Mouse (Mus musculus) v-Abl transformed pro-B cells (cell line): ENCODE measurements around the gene Tube1.
"Not testable (repeated sequence)": the region's sequence is repeated elsewhere in the genome, so short reads cannot be mapped to it uniquely, and the experiment has no call there.

Experiments
- in situ Hi-C, 2 experiments: fragments of 400-800 bp; cut with MboI; formaldehyde crosslinking; loops; one replicate each; pipeline ENCODE4 v1.15.1; 2025; ENCODE audit not compliant: unreplicated experiment in 2 of 2

Gene Tube1

DNA sequence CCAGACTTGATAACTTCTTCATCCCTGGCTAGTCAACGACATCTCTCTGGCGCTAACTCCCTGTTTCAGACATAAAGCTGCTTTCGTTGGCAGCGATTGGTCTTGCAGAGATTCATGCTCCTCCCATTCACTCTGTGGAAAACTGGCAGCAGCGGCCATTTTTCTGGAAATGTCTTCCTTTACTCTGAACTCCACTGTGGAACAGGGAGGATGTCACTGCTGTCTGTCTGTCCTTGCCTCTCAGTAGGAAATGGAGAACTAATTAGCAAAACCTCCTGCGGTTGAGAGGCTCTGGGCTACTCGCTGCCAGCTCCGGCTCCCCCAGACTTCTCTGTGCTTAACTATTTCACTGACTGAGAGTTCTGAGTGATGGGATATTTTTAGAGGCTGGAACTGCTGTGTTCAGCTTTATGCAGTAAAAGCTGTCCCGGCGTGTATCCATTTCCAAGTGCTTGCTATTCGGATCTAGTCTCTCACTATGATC is 31.9 kb downstream of the Tube1 start:
- in situ Hi-C loops = loop anchor here (5.0 to 25.0 kb wide), 4 partner anchors 647 to 1372 kb away; no protein-coding TSS in a partner anchor

DNA sequence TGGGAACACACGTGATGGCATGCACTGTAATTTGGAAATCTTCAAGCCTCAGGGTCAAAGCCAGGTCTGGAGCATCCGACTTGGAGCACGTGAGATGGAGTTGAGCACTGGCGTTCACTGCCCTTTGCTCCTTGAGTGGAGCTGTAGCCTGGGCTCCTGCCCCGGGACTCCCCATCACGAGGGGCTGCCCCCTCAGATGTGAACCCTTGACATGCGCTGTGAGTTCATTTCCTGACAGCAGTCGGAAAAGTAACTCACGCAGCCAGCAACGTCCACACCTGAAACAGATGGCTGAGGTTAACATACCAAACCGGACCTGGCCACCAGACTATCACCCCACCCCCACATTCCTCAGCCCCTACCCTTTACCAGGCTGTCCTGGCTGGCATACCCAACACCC is 33.8 kb downstream of the Tube1 start:
- in situ Hi-C loops = loop anchor here (5.0 to 25.0 kb wide), 4 partner anchors 645 to 1370 kb away; no protein-coding TSS in a partner anchor

DNA sequence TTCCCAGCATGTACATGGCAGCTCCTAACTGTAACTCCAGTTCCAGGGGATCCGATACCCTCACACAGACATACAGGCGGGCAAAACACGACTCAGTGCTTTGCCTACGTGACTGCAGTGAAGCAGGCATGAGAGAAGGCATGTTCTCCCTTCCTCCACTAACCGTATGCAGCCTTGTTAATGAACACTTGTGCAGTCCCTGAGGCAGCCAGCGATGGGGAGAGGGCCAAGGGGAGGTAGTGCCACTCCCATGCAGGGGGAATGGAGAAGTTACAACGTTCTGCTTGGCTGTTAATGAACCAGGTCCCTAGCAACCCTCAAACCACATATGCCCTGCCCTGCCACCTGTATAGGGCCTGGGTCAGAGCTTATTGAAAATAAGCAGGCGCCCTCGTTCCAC is 35.9 kb downstream of the Tube1 start:
- in situ Hi-C loops = loop anchor here (5.0 to 25.0 kb wide), 9 partner anchors 68 to 1368 kb away; partner anchors contain the start of genes Fyn (in 1 of the 2) and Traf3ip2 (in 1 of the 2)

DNA sequence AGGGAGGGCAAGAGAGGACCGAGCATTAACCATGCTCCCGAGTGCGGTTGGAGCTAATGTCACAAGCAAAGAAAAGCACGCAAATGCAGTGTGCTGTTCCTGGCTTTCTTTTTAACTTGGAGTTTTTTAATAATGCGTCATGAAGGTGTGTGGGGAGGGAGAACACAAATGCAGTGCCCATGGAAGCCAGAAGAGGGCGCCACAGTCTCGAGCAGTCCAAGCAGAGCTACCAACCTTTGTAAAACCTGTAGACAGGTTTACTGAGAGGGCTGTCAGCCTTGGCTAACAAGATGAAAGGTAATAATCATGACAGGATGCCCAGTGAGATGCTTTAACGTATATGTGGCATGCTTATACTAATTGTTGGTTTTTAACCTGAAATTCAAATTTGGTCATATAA is 36.4 kb downstream of the Tube1 start:
- in situ Hi-C loops = loop anchor here (5.0 to 25.0 kb wide), 8 partner anchors 67 to 1367 kb away; partner anchors contain the start of genes Fyn (in 1 of the 2) and Traf3ip2 (in 1 of the 2)

DNA sequence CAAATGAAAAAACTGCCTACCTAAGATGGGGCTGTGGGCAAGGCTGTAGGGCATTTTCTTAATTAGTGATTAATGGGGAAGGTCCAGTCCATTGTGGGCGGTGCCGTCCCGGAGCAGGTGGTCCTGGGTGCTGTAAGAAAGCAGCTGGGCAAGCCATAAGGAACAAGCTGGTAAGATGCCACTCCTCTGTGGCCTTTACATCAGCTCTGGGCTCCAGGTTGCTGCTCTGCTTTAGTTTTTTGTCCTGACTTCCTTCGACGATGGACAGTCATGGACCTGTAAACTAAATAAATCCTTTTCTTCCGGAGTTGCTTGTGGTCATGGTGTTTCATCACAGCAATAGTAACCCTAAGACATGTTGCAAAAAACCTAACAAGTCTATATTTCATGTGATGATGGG is 36.9 kb downstream of the Tube1 start:
- in situ Hi-C loops = loop anchor here (5.0 to 25.0 kb wide), 8 partner anchors 67 to 1367 kb away; partner anchors contain the start of genes Fyn (in 1 of the 2) and Traf3ip2 (in 1 of the 2)

DNA sequence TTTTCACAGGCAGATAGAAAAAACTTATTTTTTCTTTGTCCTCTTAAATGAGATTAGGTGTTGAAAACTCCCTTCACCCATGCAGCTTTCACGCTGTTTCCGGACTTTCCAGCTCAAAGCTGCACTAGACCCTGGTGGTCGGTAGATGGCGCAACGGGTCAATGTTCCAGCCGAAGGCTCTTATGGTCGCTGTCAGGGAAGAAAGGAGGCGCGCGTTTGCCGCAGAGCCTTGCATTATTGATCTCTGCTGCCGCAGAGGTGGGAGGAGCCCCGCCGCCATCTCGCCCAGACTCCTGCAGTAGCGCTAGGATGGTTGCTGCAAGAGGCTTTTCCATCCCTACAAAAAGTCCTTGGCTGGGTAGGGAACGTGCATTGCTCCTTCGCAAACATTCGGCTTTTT is 37.4 kb downstream of the Tube1 start:
- in situ Hi-C loops = loop anchor here (5.0 to 25.0 kb wide), 8 partner anchors 66 to 1366 kb away; partner anchors contain the start of genes Fyn (in 1 of the 2) and Traf3ip2 (in 1 of the 2)

DNA sequence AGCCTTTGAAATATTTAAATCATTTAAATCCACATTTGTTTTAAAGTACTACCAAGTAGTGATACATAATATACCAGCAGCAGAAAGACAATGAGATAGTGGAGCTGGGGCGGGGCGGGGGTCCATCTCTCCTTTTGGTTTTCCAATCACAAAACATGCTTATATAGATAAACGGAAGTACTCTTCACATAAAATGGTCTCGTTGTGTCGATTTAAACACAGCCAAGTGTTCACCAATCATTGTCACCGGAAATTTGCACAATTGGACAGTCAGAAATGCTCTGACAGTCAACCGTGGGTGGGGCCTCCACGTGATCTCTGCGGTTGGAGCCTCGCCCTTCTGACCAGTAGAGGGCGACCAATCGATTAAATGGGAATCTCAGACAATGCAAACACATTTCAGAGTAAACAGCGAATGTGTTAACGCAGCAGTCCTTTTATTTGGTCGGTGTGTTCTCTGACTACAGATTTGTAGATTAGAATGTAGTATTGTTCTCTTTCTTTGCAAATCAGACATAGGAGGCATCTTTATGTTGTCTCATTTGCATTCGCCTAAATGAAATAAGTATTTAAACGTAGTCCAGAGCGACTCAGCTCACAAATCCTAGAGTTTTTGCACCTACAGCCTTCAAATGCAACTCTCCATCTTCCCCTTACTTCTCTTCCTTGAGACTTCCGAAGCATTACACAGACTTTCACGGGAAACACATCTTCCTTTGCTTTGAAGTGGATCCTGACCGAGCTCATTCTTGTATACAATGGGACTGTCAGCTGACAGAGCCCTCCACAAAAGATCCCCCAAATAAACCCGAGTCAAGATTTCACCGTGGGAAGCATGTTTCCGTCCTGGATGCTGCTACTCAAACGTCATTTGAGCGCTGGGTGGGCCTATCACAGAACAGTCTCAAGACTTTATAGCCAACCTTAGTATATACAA is 38.1 kb downstream of the Tube1 start:
- in situ Hi-C loops = loop anchor here (5.0 to 25.0 kb wide), 8 partner anchors 65 to 1365 kb away; partner anchors contain the start of genes Fyn (in 1 of the 2) and Traf3ip2 (in 1 of the 2)

DNA sequence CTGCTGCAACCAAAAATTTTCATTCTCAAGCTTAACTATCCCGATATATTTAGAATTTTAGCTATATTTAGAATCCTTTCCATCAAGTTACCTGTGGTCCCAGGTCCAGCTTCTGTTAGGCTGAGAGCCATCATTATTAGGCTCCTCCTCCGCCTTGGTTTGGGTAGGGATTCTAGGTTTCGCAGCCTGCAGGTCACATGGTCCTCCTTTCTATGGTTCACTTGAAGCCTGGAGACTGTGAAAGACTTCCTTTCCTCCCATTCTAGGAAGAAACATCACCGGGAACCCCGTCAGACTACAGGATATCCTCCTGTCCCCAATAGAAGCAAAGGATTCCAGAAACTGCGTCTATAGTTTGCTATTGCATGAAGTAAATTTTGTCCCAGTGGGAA is 38.8 kb downstream of the Tube1 start:
- in situ Hi-C loops = loop anchor here (5.0 to 25.0 kb wide), 8 partner anchors 65 to 1365 kb away; partner anchors contain the start of genes Fyn (in 1 of the 2) and Traf3ip2 (in 1 of the 2)

DNA sequence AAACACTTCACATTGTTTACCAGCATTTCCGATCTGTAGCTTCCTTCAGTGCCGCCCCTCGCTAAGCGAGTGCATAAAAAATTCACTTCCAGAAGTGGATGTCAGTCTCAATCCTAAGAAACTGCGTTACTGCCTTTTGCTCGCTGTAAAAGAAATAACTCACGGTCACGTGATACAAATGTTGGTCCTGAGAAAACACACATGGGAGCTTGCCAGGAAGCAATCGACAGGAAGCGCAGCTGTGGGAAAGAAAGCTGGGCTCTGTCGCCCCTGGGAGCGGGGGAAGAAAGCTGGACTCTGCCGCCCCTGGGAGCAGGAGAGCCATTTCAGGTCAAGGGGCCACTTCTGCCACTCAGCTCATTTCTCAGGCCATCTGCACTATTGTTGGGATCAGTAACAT is 39.3 kb downstream of the Tube1 start:
- in situ Hi-C loops = loop anchor here (5.0 to 25.0 kb wide), 8 partner anchors 64 to 1364 kb away; partner anchors contain the start of genes Fyn (in 1 of the 2) and Traf3ip2 (in 1 of the 2)

DNA sequence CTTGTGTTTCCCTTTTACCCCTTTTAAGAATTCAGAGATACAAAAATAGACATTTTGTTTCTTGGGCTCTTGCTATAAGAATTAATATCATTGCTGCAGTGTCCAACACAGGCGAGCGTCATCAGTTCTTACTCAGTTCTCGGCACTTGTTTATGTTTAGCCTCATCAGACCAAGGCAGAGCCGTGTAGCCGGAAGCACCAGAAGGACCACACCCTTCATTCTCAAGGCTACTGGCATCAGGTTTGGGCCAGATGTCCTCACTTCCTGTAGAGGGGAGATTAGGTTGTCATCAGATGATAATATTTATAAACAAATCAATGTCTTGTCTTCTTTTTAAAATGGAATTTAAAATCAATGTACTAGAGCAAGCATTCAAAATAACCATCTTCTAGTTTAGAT is 43.2 kb downstream of the Tube1 start:
- in situ Hi-C loops = loop anchor here (10.0 kb wide), 2 partner anchors 188 to 438 kb away; partner anchors contain the start of genes Fyn (in 1 of the 2) and Traf3ip2 (in 1 of the 2)

DNA sequence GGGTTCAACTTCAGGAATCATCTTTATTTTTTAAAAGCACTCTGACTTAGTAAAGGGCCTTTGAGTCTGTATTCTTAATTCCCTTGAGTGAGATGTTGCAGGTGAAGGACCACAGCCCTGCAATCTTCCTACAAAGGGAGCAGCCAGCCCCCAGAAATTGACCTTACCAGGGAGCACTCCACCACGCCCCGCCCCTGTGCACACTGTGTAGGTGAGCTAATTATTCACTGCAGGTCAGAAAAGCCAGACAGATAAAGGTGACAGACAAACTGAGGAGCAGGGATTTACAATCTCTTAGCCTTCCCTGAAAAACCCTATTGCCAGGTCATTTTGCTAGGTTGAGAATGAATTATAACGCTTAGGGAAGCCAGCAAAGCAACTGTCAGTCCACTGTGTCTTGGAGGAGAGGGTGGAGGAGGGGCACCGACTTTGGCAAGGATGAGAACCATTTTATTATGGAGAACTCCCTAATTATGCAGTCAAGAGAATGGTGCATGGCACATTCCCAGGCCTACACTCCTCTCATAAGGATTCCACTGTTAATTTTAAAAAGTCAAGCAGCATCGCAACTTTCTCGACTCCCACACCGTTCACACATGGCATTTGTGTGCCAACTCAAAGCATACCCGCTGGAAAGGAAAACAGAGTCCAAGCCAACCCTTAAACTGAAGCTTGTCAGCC is 51.2 kb downstream of the Tube1 start:
- in situ Hi-C loops = no loop called here

DNA sequence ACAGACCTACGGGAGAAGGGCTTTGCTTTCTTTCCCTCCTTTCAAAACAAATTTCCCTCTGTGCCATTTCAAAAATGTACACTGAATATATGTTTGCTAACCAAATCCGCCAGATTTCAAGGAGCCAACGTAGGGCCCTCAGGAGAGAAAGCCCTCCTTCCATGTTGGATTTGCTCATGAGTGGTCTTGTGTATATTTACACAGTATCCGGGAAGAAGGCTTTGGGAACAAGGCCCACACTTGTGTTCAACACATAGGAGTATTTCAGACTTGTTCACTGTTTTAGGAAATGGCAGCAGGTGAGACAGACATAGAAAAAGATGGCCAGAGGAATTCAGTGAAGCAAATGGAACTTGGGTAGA is 51.8 kb downstream of the Tube1 start:
- in situ Hi-C loops = no loop called here

DNA sequence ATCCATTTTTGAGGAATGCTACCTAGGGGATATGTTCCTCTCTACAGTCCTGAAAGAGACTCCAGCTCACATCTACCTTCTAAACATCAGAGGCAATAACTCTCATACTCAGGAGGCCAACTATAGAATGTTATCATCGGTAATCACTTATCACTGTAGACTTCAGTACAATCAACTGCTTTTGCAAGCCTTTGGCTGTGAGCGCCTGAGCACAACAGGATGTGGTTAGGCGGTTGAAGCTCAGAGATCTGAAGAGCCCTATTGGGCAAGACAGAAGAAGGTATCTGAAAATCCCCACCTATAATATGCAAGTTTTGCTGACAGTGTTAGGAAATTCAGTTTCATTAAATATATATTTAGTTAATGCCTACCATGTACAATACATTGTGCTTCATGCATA is 58.9 kb downstream of the Tube1 start:
- in situ Hi-C loops = no loop called here

DNA sequence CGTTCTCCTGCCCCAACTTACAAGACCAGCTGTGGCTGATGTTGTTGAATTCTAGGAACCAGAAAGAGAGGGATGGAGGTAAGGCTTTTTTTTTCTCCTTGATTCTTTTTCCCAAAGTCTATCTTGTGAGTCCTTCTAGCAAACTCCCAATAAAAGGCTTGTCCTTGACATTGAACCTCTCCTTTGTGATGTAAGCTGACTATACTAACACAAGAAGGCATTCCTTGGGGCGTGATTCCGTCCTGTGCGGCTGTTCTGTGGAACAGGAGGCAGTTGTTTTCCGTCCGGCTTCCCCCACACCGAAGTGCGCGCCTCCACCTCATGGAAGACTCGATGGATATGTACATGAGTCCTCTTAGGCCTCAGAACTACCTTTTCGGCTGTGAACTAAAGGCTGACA is 64.4 kb downstream of the Tube1 start:
- in situ Hi-C loops = not testable (repeated sequence)
